Mouse (Mus musculus): ENCODE measurements around the gene Ppp1r21.

DNA sequence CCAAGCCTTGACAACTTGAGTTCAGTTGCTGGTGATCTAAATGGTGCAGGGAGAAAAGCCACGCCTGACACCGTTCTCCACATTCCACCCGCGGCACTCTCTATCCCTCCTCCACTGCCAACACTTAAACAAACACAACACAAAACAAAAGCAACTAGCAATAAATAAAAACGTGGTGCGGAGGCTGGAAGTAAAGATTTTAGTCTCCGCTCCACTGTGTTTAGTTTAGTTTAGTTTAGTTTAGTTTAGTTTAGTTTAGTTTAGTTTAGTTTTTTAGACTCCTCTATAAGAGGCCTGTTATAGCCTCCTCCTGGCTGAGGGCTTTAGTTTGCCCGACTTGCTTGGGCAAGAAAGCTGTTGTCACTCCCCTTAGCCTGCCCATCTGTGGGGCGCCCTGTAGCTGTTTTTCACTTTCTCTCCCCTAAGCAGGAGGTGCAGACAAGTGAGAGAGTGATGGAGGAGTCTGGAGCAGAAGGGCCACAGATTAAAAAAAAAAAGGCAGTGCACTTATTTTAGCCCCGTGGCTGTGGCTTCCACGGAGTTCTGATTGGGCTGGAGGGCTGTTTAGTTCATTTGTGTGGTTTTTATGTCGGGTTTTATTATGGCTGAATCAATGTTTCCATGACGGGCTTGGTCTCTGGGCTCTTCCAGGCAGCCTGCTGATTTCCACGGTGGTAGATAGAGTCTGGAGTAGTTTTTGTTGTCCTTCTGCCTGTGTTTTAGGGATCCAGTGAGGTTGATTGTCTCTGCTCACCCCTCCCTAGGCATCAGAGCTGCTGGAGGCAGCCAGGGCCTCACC lies 68.9 kb downstream of the Ppp1r21 start:
- no peak for TF ChIP-seq EP300 (optimal IDR thresholded peaks at IDR 0.05)
- no peak; the same call in 1 of the 2 replicates for TF ChIP-seq CTCF (IDR thresholded peaks at IDR 0.05; ENCODE audit: low read depth)
